Mouse (Mus musculus) spleen, embryonic (tissue): ENCODE measurements around the gene Ctla2a.
"Not testable (repeated sequence)": the region's sequence is repeated elsewhere in the genome, so short reads cannot be mapped to it uniquely, and the experiment has no call there.

Source experiments
- CTCF ChIA-PET: fragments of 350-600 bp; sonication (Branson Sonifier 250); formaldehyde crosslinking; loops from one replicate; lab custom pipeline; 2022; lab: Charles Lee

Ctla2a gene

GRCm38 (mm10) chr13:60936500-60936901, at the start of gene Ctla2a, which contains the start of gene Gm49391:
TSS of gene Ctla2a (minus strand) at chr13:60936625.
TSS of gene Gm49391 (minus strand) at chr13:60936571.
- CTCF ChIA-PET: no interaction called here

GRCm38 (mm10) chr13:60972319-60972718, 35.9 kb upstream of the Ctla2a start:
- CTCF ChIA-PET: not testable (repeated sequence)

GRCm38 (mm10) chr13:60963985-60964384, 27.6 kb upstream of the Ctla2a start:
- CTCF ChIA-PET: not testable (repeated sequence)

- CTCF ChIA-PET: no interaction called here
These were observed 25.3 kb upstream of the Ctla2a start for GRCm38 (mm10) chr13:60961706-60962105.

- CTCF ChIA-PET: not testable (repeated sequence)
These were observed 5.5 kb upstream of the Ctla2a start, which contains the start of gene Tpbpa for GRCm38 (mm10) chr13:60941884-60942283. TSS of gene Tpbpa (minus strand) at chr13:60941984.

- CTCF ChIA-PET: not testable (repeated sequence)
These were observed 935 bp downstream of the Ctla2a start, which contains the start of gene Gm49393 for GRCm38 (mm10) chr13:60935490-60935889. TSS of gene Gm49393 (minus strand) at chr13:60935590.

GRCm38 (mm10) chr13:60904780-60905179, 31.6 kb downstream of the Ctla2a start, which contains the start of gene Tpbpb:
TSS of gene Tpbpb (minus strand) at chr13:60904880.
- CTCF ChIA-PET: not testable (repeated sequence)

GRCm38 (mm10) chr13:60897328-60897727, 39.1 kb downstream of the Ctla2a start, which contains the start of gene Ctla2b:
TSS of gene Ctla2b (minus strand) at chr13:60897447.
- CTCF ChIA-PET: no interaction called here

GRCm38 (mm10) chr13:60896794-60897193, 39.6 kb downstream of the Ctla2a start, which contains the start of gene Gm49392:
TSS of gene Gm49392 (minus strand) at chr13:60896894.
- CTCF ChIA-PET: not testable (repeated sequence)

GRCm38 (mm10) chr13:60895406-60896160, 40.8 kb downstream of the Ctla2a start:
- CTCF ChIA-PET: no interaction called here

- CTCF ChIA-PET: no interaction called here
These were observed 44.1 kb downstream of the Ctla2a start for GRCm38 (mm10) chr13:60892301-60892700.
